Mouse (Mus musculus): Measurements from ENCODE around the gene Hrh1. TPM values are rescaled to one million over a fixed set of nuclear protein-coding genes. Genes with fewer than 3 reads are reported as not detected.

Gene Hrh1
- polyA plus RNA-seq, 1 experiment from 2014 or later = not detected

GRCm38 (mm10) chr6:114411913-114412312, 14.2 kb downstream of the Hrh1 start:
- Histone ChIP-seq H3K27me3 (ENCODE audit: insufficient read depth, low read length) (no peaks in the 10 kb centered on the region), H3K36me3 (replicated peaks; ENCODE audit: insufficient read depth, low read length) (no peaks in the 10 kb centered on the region), H3K27ac (ENCODE audit: low read depth) (no peak overlapping the region), H3K9me3 (ENCODE audit: low read length) (no peaks in the 10 kb centered on the region), H3K4me1 (ENCODE audit: insufficient read depth) (no peaks in the 10 kb centered on the region), H3K9ac (replicated peaks) (no peak overlapping the region), H3K4me2 (ENCODE audit: low read depth, low read length) (no peak overlapping the region), H3K4me3 (ENCODE audit: low read depth, low read length) (no peak overlapping the region)
- no peak for ATAC-seq
- DNase-seq = no peak
- no peak for TF ChIP-seq EP300 (IDR thresholded peaks at IDR 0.05; ENCODE audit: low read depth)
- TF ChIP-seq CTCF (IDR thresholded peaks at IDR 0.05; ENCODE audit: low read depth) = no peak
- 48% methylated on average over 8 of the region's 8 CpGs for WGBS (ENCODE audit: insufficient replicate concordance)

DNA sequence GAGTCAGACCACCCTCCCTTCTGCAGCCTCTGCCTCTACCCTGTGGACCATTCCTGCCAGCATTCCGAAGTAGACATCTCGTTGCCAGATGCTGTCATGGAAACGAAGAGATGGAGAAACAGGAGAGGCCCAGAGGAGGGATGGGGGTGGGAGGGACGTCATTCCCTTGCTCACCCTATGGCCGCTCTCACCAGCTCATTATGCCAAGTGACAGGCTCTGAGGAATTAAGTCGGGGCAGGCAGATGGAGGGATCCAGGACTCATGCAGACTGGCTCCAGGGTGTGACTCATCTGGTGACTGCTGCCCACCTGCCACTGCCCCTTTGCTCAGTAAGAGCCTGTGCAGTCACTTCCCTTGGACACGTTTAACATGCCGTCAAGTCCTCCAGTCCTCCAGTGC, 16.8 kb downstream of the Hrh1 start:
- Histone ChIP-seq H3K27me3 (ENCODE audit: insufficient read depth, low read length) (no peaks in the 10 kb centered on the region), H3K9ac (replicated peaks) (no peak overlapping the region), H3K4me1 (ENCODE audit: insufficient read depth) (no peaks in the 10 kb centered on the region), H3K27ac (ENCODE audit: low read depth) (no peak overlapping the region), H3K9me3 (ENCODE audit: low read length) (no peaks in the 10 kb centered on the region), H3K36me3 (replicated peaks; ENCODE audit: insufficient read depth, low read length) (no peaks in the 10 kb centered on the region), H3K4me3 (ENCODE audit: low read depth, low read length) (no peak overlapping the region), H3K4me2 (ENCODE audit: low read depth, low read length) (no peak overlapping the region)
- ATAC-seq (no peak), DNase-seq (no peak)
- TF ChIP-seq EP300 (IDR thresholded peaks at IDR 0.05; ENCODE audit: low read depth) = no peak
- TF ChIP-seq CTCF (IDR thresholded peaks at IDR 0.05; ENCODE audit: low read depth) = no peak
- WGBS (ENCODE audit: insufficient replicate concordance) = 64% methylated on average over 8 of the region's 8 CpGs

DNA sequence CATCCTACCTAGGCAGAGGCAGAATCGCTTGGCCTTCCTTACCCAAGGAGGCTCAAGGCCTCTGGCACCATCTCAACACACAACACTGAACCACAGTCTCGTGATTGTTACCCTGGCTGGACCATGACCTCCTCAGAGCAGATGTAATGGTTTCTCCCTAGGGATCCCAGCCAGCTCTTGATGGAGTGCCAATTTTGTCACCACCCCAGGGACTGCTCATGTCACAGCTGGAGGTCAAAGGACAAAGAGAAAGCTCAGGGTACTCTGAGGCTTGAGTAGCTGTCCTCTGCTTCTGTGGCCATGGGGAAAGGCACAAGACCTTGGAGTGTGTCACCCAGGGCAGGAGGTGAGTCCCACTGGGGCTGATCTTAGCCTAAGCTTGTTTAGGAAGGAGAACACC, 20.3 kb downstream of the Hrh1 start:
- H3K4me3 ChIP-seq (ENCODE audit: low read depth, low read length) = no peak overlapping the region
- H3K9me3 ChIP-seq (ENCODE audit: low read length) = no peaks in the 10 kb centered on the region
- ATAC-seq = peak; percentile 50
- H3K27ac ChIP-seq (ENCODE audit: low read depth) = no peak overlapping the region
- 49% methylated on average over 2 of the region's 2 CpGs for WGBS (ENCODE audit: insufficient replicate concordance)
- no peaks in the 10 kb centered on the region for H3K27me3 ChIP-seq (ENCODE audit: insufficient read depth, low read length)
- TF ChIP-seq CTCF (IDR thresholded peaks at IDR 0.05; ENCODE audit: low read depth) (no peak), EP300 (IDR thresholded peaks at IDR 0.05; ENCODE audit: low read depth) (no peak)
- no peaks in the 10 kb centered on the region for H3K36me3 ChIP-seq (replicated peaks; ENCODE audit: insufficient read depth, low read length)
- no peaks in the 10 kb centered on the region for H3K4me1 ChIP-seq (ENCODE audit: insufficient read depth)
- no peak overlapping the region for H3K4me2 ChIP-seq (ENCODE audit: low read depth, low read length)
- DNase-seq = peak; percentile 38
- no peak overlapping the region for H3K9ac ChIP-seq (replicated peaks)

- Histone ChIP-seq H3K27me3 (ENCODE audit: insufficient read depth, low read length) (no peaks in the 10 kb centered on the region), H3K27ac (ENCODE audit: low read depth) (no peak overlapping the region), H3K36me3 (replicated peaks; ENCODE audit: insufficient read depth, low read length) (no peaks in the 10 kb centered on the region), H3K4me3 (ENCODE audit: low read depth, low read length) (no peak overlapping the region), H3K4me1 (ENCODE audit: insufficient read depth) (no peaks in the 10 kb centered on the region), H3K9me3 (ENCODE audit: low read length) (no peaks in the 10 kb centered on the region), H3K4me2 (ENCODE audit: low read depth, low read length) (no peak overlapping the region), H3K9ac (replicated peaks) (no peak overlapping the region)
- TF ChIP-seq EP300 (IDR thresholded peaks at IDR 0.05; ENCODE audit: low read depth) = no peak
- no peak for TF ChIP-seq CTCF (IDR thresholded peaks at IDR 0.05; ENCODE audit: low read depth)
- DNase-seq (no peak), ATAC-seq (no peak)
These were observed 23.3 kb downstream of the Hrh1 start for GRCm38 (mm10) chr6:114421061-114421460.

- 61% methylated on average over 9 of the region's 9 CpGs for WGBS (ENCODE audit: insufficient replicate concordance)
- H3K9me3 ChIP-seq (ENCODE audit: low read length) = no peaks in the 10 kb centered on the region
- no peak overlapping the region for H3K4me2 ChIP-seq (ENCODE audit: low read depth, low read length)
- no peaks in the 10 kb centered on the region for H3K36me3 ChIP-seq (replicated peaks; ENCODE audit: insufficient read depth, low read length)
- no peak for ATAC-seq
- no peaks in the 10 kb centered on the region for H3K4me1 ChIP-seq (ENCODE audit: insufficient read depth)
- DNase-seq = no peak
- no peak overlapping the region for H3K9ac ChIP-seq (replicated peaks)
- H3K27ac ChIP-seq (ENCODE audit: low read depth) = no peak overlapping the region
- no peaks in the 10 kb centered on the region for H3K27me3 ChIP-seq (ENCODE audit: insufficient read depth, low read length)
- TF ChIP-seq EP300 (IDR thresholded peaks at IDR 0.05; ENCODE audit: low read depth) (no peak), CTCF (IDR thresholded peaks at IDR 0.05; ENCODE audit: low read depth) (no peak)
- no peak overlapping the region for H3K4me3 ChIP-seq (ENCODE audit: low read depth, low read length)
These were observed 25.4 kb downstream of the Hrh1 start for GRCm38 (mm10) chr6:114423051-114423676.

DNA sequence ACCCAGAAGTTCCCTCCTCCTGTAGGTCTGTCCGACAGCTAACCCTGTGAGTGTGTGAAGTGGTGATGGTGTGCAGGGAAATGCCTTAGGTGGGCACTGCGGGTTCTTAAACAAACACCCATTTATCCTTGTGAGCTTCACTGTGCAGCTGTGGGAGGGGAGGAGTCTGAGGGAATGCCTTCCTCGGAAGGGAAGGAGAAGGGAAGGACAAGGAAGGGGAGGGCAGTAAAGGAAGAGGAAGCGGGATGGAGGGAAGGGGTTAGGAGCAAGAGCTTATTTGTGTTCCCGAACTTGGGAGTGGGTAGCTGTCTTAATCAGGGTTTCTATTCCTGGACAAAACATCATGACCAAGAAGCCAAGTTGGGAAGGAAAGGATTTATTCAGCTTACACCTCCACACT, 27.6 kb downstream of the Hrh1 start:
- H3K4me2 ChIP-seq (ENCODE audit: low read depth, low read length) = no peak overlapping the region
- no peak overlapping the region for H3K9ac ChIP-seq (replicated peaks)
- no peak overlapping the region for H3K27ac ChIP-seq (ENCODE audit: low read depth)
- ATAC-seq (no peak), DNase-seq (no peak)
- 0 out of 2 replicates have a peak, but pooled peaks cover 3% of the 10 kb centered on the region for H3K27me3 ChIP-seq (ENCODE audit: insufficient read depth, low read length)
- TF ChIP-seq EP300 (IDR thresholded peaks at IDR 0.05; ENCODE audit: low read depth) = no peak
- TF ChIP-seq CTCF (IDR thresholded peaks at IDR 0.05; ENCODE audit: low read depth) = no peak
- H3K9me3 ChIP-seq (ENCODE audit: low read length) = no peaks in the 10 kb centered on the region
- H3K36me3 ChIP-seq (replicated peaks; ENCODE audit: insufficient read depth, low read length) = no peaks in the 10 kb centered on the region
- WGBS (ENCODE audit: insufficient replicate concordance) = 31% methylated on average over 5 of the region's 5 CpGs
- H3K4me1 ChIP-seq (ENCODE audit: insufficient read depth) = no peaks in the 10 kb centered on the region
- H3K4me3 ChIP-seq (ENCODE audit: low read depth, low read length) = no peak overlapping the region

DNA sequence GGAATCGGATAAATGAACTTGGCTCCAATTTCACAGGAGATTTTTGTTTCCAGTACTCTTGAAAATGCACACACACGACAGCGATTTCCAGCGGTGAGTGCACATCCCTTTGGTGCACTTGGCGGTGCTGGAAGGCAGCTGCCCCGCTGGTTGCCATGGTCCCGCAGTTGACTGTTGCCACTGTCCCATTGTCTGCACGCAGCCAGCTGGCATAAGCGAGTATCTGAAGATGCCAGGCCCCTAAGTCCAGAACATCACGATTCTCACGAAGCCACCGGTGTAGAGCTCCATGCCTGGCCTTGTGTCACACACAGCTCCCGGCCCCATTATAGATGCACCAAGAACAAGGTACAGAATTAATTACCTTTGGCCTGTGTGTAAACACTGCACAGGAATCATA, 29.9 kb downstream of the Hrh1 start:
- H3K4me1 ChIP-seq (ENCODE audit: insufficient read depth) = no peaks in the 10 kb centered on the region
- H3K9me3 ChIP-seq (ENCODE audit: low read length) = no peaks in the 10 kb centered on the region
- WGBS (ENCODE audit: insufficient replicate concordance) = 80% methylated on average over 13 of the region's 13 CpGs
- DNase-seq (no peak), ATAC-seq (no peak)
- H3K36me3 ChIP-seq (replicated peaks; ENCODE audit: insufficient read depth, low read length) = no peaks in the 10 kb centered on the region
- H3K27me3 ChIP-seq (ENCODE audit: insufficient read depth, low read length) = 0 out of 2 replicates have a peak, but pooled peaks cover 3% of the 10 kb centered on the region
- H3K4me2 ChIP-seq (ENCODE audit: low read depth, low read length) = no peak overlapping the region
- no peak for TF ChIP-seq CTCF (IDR thresholded peaks at IDR 0.05; ENCODE audit: low read depth)
- TF ChIP-seq EP300 (IDR thresholded peaks at IDR 0.05; ENCODE audit: low read depth) = no peak
- no peak overlapping the region for H3K27ac ChIP-seq (ENCODE audit: low read depth)
- H3K9ac ChIP-seq (replicated peaks) = no peak overlapping the region
- no peak overlapping the region for H3K4me3 ChIP-seq (ENCODE audit: low read depth, low read length)
